Mouse (Mus musculus): ENCODE data around the gene Rrm1.

Gene Rrm1

DNA sequence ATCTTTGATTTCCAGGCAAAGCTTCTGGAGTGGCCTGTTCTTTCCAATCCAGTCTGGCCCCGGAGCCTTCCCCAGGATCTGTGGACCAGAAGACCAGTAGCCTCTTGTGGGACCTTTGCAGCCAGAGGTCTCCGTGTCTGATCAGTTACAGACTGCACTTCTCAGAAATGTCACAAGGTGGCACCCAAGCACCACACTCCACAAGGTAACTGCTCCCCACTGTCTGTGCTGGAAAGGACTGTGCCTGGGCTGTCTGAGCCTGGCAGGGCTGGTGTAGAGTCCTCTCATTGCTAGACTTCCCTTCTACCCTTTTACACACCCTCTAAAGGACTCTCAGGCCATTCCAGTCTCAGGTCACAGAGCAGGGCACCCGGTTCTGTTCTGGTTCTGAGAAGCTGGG lies 65.4 kb downstream of the Rrm1 start:
- no peak for TF ChIP-seq GATA4 (IDR thresholded peaks at IDR 0.05; ENCODE audit: insufficient replicate concordance, low read length)

DNA sequence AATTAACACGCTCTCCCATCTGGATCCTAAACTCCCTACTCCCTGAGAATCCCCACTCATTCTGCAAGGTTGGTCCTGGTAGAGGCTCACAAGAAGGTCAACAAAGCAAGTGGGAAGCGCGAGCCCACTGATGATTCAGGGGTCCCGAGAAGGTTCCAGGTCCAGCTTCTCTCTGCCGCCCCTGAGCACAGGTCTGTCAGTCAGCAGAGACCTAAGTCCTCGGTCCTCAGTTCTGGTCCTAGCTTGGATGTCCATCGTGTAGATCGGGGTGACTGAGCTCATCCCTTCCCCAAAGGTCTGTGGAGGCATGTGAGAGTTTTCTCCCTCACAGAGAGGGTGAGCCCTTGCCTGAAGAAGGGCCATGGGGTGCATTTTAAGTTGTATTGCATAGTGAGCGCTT lies 66.6 kb downstream of the Rrm1 start:
- no peak for TF ChIP-seq GATA4 (IDR thresholded peaks at IDR 0.05; ENCODE audit: insufficient replicate concordance, low read length)

- no peak for TF ChIP-seq GATA4 (IDR thresholded peaks at IDR 0.05; ENCODE audit: insufficient replicate concordance, low read length)
Measured at GRCm38 (mm10) chr7:102508666-102509065, 67.2 kb downstream of the Rrm1 start.

- no peak for TF ChIP-seq GATA4 (IDR thresholded peaks at IDR 0.05; ENCODE audit: insufficient replicate concordance, low read length)
Measured at GRCm38 (mm10) chr7:102509726-102510125, 68.2 kb downstream of the Rrm1 start.

GRCm38 (mm10) chr7:102511927-102512326 lies 70.4 kb downstream of the Rrm1 start:
- no peak for TF ChIP-seq GATA4 (IDR thresholded peaks at IDR 0.05; ENCODE audit: insufficient replicate concordance, low read length)

- no peak for TF ChIP-seq GATA4 (IDR thresholded peaks at IDR 0.05; ENCODE audit: insufficient replicate concordance, low read length)
Measured at GRCm38 (mm10) chr7:102512814-102513435, 71.4 kb downstream of the Rrm1 start.

DNA sequence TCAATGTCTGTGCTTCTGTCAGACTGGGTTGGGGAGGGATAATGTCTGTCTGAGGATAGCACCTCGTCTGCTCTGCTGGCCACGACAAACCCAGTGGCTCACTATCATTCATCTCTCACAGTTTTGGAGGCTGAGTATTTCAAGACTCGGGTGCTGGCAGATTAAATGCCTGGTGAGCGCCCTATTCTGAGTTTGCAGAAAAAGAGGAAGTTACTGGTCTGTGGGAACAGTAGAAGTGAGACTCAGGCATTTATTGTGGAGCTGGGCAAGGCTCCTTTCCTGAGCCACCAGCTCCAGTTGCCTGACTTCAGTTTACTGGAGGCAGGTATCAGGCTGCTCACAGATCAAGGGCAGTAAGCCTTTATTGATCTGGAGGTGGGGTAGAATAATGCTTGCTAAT lies 72.6 kb downstream of the Rrm1 start:
- no peak for TF ChIP-seq GATA4 (IDR thresholded peaks at IDR 0.05; ENCODE audit: insufficient replicate concordance, low read length)

- no peak for TF ChIP-seq GATA4 (IDR thresholded peaks at IDR 0.05; ENCODE audit: insufficient replicate concordance, low read length)
Measured at GRCm38 (mm10) chr7:102516261-102517050, 75.0 kb downstream of the Rrm1 start.

- no peak for TF ChIP-seq GATA4 (IDR thresholded peaks at IDR 0.05; ENCODE audit: insufficient replicate concordance, low read length)
Measured at GRCm38 (mm10) chr7:102517051-102517335, 75.5 kb downstream of the Rrm1 start.
